Mouse (Mus musculus): Measurements from ENCODE around the gene Serpinb7. TPM values are rescaled to one million over a fixed set of nuclear protein-coding genes. Genes with fewer than 3 reads are reported as not detected.

Serpinb7 gene
- polyA plus RNA-seq, 1 experiment from 2014 or later = 39.4 TPM

DNA sequence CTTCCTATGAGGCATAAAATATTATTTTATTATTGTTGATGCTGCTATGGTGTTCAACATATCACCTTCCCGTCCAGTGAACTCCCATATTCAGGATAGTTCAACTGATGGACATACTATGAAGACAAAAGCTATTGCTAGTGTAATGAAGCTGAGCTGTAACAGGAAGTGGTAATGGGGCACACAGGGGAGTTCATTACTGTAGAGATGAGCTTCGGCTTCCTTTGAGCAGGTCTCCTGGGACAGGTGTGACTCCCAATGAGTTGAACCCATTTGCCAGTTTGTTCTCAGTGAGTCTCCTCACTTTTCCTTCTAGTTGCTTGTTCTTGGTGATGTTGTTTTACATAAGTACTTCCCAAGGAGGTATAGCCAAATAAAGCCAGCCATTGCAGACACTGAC, 36.1 kb downstream of the Serpinb7 start:
- no peak overlapping the region for H3K9ac ChIP-seq (ENCODE audit: low read length)
- 76% methylated on average over 2 of the region's 2 CpGs for WGBS
- no peaks in the 10 kb centered on the region for H3K27me3 ChIP-seq (ENCODE audit: control insufficient read depth, insufficient read depth, low read length)
- TF ChIP-seq EP300 (optimal IDR thresholded peaks at IDR 0.05) = no peak
- no peak for TF ChIP-seq CTCF (IDR thresholded peaks at IDR 0.05; ENCODE audit: low read depth)
- no peak overlapping the region for H3K27ac ChIP-seq (replicated peaks)
- no peaks in the 10 kb centered on the region for H3K9me3 ChIP-seq (ENCODE audit: control insufficient read depth, low read length)
- H3K4me2 ChIP-seq (replicated peaks; ENCODE audit: low read depth) = no peak overlapping the region
- no peaks in the 10 kb centered on the region for H3K36me3 ChIP-seq (ENCODE audit: control insufficient read depth, insufficient read depth, low read length)
- DNase-seq (ENCODE audit: low spot score) (no peak), ATAC-seq (ENCODE audit: low FRiP score, low TSS enrichment) (no peak)
- H3K4me1 ChIP-seq (replicated peaks; ENCODE audit: control insufficient read depth, insufficient read depth) = no peaks in the 10 kb centered on the region
- H3K4me3 ChIP-seq (ENCODE audit: low read depth, low read length) = no peak overlapping the region

DNA sequence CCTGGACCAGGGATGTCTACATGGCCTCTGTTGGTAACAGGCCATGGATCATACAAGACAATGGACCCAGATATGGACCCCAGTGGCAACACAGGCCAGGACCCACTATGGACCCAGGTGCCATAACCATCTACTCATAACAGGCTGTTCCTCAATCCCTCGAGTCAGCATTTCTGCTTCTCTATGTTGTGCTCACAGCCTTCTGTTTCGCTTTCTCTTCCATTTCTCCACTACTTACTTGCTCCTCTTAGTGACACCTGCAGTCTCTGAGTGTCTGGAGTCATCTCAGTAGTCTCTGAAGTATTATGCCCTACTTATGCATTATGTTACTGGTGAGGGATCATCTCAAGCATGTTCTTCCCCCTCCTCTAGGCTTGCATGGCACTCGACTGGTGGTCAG, 40.0 kb downstream of the Serpinb7 start:
- Histone ChIP-seq H3K27ac (replicated peaks) (no peak overlapping the region), H3K4me1 (replicated peaks; ENCODE audit: control insufficient read depth, insufficient read depth) (no peaks in the 10 kb centered on the region), H3K9ac (ENCODE audit: low read length) (no peak overlapping the region), H3K27me3 (ENCODE audit: control insufficient read depth, insufficient read depth, low read length) (no peaks in the 10 kb centered on the region), H3K36me3 (ENCODE audit: control insufficient read depth, insufficient read depth, low read length) (no peaks in the 10 kb centered on the region), H3K4me3 (ENCODE audit: low read depth, low read length) (no peak overlapping the region), H3K9me3 (ENCODE audit: control insufficient read depth, low read length) (no peaks in the 10 kb centered on the region), H3K4me2 (replicated peaks; ENCODE audit: low read depth) (no peak overlapping the region)
- ATAC-seq (ENCODE audit: low FRiP score, low TSS enrichment) (no peak), DNase-seq (ENCODE audit: low spot score) (no peak)
- 74% methylated on average over 3 of the region's 3 CpGs for WGBS
- TF ChIP-seq EP300 (optimal IDR thresholded peaks at IDR 0.05) (no peak), CTCF (IDR thresholded peaks at IDR 0.05; ENCODE audit: low read depth) (no peak)

DNA sequence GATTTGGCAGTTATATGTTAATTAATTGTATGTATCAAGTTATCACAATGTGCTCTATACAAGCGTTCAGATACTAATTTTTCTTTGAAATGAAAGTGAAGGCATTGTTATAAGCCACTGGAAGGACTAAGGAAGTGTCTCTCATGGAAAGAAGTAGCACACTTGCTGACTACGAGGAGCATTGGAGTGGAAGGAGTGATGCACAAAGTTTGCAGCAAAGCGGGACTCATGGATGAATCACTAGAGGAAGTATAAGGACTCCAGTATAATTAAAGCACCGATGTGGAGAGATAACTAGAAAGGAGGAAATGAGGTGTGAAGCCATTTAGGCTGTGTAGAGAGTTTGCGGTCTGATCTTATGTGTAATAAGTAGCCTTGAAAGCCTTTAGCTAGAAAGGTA, 45.9 kb downstream of the Serpinb7 start:
- ATAC-seq (ENCODE audit: low FRiP score, low TSS enrichment) (no peak), DNase-seq (ENCODE audit: low spot score) (no peak)
- H3K9ac ChIP-seq (ENCODE audit: low read length) = no peak overlapping the region
- H3K9me3 ChIP-seq (ENCODE audit: control insufficient read depth, low read length) = no peaks in the 10 kb centered on the region
- H3K4me3 ChIP-seq (ENCODE audit: low read depth, low read length) = no peak overlapping the region
- no peaks in the 10 kb centered on the region for H3K4me1 ChIP-seq (replicated peaks; ENCODE audit: control insufficient read depth, insufficient read depth)
- no peak overlapping the region for H3K27ac ChIP-seq (replicated peaks)
- H3K27me3 ChIP-seq (ENCODE audit: control insufficient read depth, insufficient read depth, low read length) = no peaks in the 10 kb centered on the region
- H3K36me3 ChIP-seq (ENCODE audit: control insufficient read depth, insufficient read depth, low read length) = no peaks in the 10 kb centered on the region
- no peak overlapping the region for H3K4me2 ChIP-seq (replicated peaks; ENCODE audit: low read depth)
- 82% methylated on average over 5 of the region's 5 CpGs for WGBS
- TF ChIP-seq EP300 (optimal IDR thresholded peaks at IDR 0.05) (no peak), CTCF (IDR thresholded peaks at IDR 0.05; ENCODE audit: low read depth) (no peak)

DNA sequence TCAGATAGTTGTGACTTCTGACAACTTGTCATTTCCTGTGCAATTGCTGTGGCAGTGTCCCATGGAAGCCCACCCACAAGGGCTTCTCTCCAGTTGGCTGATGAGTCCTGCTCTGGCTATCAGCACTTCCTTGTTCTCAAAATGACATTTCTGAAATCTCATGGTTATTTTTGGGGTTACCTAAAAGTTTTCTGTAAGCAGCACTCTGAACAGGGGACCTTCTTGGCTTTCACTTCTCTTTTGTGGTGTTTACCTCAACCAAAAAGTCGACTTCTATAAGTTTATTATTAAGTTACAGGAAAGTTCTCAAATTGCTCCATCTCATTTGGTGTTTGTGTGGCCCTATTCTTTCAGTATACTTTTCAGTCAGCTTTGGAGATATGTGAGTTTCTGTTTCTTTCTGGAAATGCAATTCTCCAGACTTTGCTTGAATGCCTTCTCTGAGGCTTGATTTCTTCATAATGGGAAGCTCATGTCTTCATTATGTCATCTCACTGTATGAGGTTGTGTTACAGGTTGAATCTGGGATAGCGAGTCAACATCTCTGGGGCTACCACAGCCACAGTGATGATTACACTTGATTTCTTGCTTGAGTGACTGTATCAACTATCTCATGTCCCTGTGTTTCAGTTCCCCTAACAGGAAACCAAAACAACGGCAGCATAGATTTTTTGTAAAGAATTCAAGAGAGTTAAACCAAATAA, 47.9 kb downstream of the Serpinb7 start:
- H3K9me3 ChIP-seq (ENCODE audit: control insufficient read depth, low read length) = no peaks in the 10 kb centered on the region
- no peak overlapping the region for H3K9ac ChIP-seq (ENCODE audit: low read length)
- no peak overlapping the region for H3K4me3 ChIP-seq (ENCODE audit: low read depth, low read length)
- H3K36me3 ChIP-seq (ENCODE audit: control insufficient read depth, insufficient read depth, low read length) = no peaks in the 10 kb centered on the region
- ATAC-seq (ENCODE audit: low FRiP score, low TSS enrichment) (no peak), DNase-seq (ENCODE audit: low spot score) (no peak)
- no peaks in the 10 kb centered on the region for H3K27me3 ChIP-seq (ENCODE audit: control insufficient read depth, insufficient read depth, low read length)
- no peak overlapping the region for H3K27ac ChIP-seq (replicated peaks)
- TF ChIP-seq CTCF (IDR thresholded peaks at IDR 0.05; ENCODE audit: low read depth) = no peak
- TF ChIP-seq EP300 (optimal IDR thresholded peaks at IDR 0.05) = no peak
- no peaks in the 10 kb centered on the region for H3K4me1 ChIP-seq (replicated peaks; ENCODE audit: control insufficient read depth, insufficient read depth)
- WGBS = 63% methylated on average over 3 of the region's 3 CpGs
- no peak overlapping the region for H3K4me2 ChIP-seq (replicated peaks; ENCODE audit: low read depth)

DNA sequence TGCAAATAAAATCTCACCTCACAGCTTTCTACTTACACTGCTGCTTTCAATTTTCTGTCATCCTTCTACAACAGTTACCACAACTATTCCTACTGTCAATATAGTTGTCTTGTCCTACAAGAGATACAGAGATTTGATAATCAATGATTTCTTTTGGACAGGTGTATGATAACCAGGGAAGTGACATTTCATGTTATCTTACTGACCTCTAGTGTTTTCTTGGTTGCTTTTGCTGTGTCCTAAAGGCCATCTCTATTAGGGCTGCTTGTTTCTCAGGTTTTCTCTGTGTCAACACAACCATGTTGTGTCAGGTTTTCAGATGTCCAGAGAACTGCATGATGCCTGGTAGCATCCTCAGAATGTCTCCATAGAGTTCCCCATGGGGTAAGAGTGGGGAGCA, 80.5 kb downstream of the Serpinb7 start:
- Histone ChIP-seq H3K27me3 (ENCODE audit: control insufficient read depth, insufficient read depth, low read length) (no peaks in the 10 kb centered on the region), H3K4me2 (replicated peaks; ENCODE audit: low read depth) (no peak overlapping the region), H3K9me3 (ENCODE audit: control insufficient read depth, low read length) (no peaks in the 10 kb centered on the region), H3K27ac (replicated peaks) (no peak overlapping the region), H3K4me1 (replicated peaks; ENCODE audit: control insufficient read depth, insufficient read depth) (no peaks in the 10 kb centered on the region), H3K4me3 (ENCODE audit: low read depth, low read length) (no peak overlapping the region), H3K9ac (ENCODE audit: low read length) (no peak overlapping the region), H3K36me3 (ENCODE audit: control insufficient read depth, insufficient read depth, low read length) (no peaks in the 10 kb centered on the region)
- TF ChIP-seq CTCF (IDR thresholded peaks at IDR 0.05; ENCODE audit: low read depth) (peak; percentile 18), EP300 (optimal IDR thresholded peaks at IDR 0.05) (no peak)
- ATAC-seq (ENCODE audit: low FRiP score, low TSS enrichment) = no peak
- DNase-seq (ENCODE audit: low spot score) = no peak

DNA sequence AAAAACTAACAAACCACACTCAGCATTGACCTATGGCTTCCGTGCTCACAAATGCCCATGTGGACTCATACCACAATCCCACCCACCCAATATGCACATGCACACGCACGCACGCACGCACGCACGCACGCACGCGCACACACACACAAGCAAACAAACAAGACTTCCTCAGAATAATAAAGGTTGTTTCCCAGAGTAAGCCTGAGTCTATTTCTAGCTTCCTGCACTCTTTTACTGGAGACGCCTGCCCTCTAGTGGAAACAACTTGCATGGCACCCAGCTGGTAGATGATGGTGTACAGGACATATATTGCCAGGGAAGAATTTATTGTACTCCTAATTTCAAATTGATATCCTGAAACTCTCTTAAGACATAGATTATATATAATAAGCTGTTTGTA, 82.0 kb downstream of the Serpinb7 start:
- Histone ChIP-seq H3K27me3 (ENCODE audit: control insufficient read depth, insufficient read depth, low read length) (no peaks in the 10 kb centered on the region), H3K4me3 (ENCODE audit: low read depth, low read length) (no peak overlapping the region), H3K9me3 (ENCODE audit: control insufficient read depth, low read length) (no peaks in the 10 kb centered on the region), H3K36me3 (ENCODE audit: control insufficient read depth, insufficient read depth, low read length) (no peaks in the 10 kb centered on the region), H3K27ac (replicated peaks) (no peak overlapping the region), H3K4me2 (replicated peaks; ENCODE audit: low read depth) (peak overlapping the region; percentile 11; the same call in 1 of the 2 replicates), H3K9ac (ENCODE audit: low read length) (no peak overlapping the region), H3K4me1 (replicated peaks; ENCODE audit: control insufficient read depth, insufficient read depth) (no peaks in the 10 kb centered on the region)
- DNase-seq (ENCODE audit: low spot score) (peak; percentile 75), ATAC-seq (ENCODE audit: low FRiP score, low TSS enrichment) (no peak)
- TF ChIP-seq EP300 (optimal IDR thresholded peaks at IDR 0.05) (no peak), CTCF (IDR thresholded peaks at IDR 0.05; ENCODE audit: low read depth) (peak; percentile 94)
- WGBS = 17% methylated on average over 11 of the region's 11 CpGs

Measured in stomach, postnatal 0 days (tissue).